Comparison of ENCODE assay signal across 20 mouse cellular contexts in the genomic region with DNA sequence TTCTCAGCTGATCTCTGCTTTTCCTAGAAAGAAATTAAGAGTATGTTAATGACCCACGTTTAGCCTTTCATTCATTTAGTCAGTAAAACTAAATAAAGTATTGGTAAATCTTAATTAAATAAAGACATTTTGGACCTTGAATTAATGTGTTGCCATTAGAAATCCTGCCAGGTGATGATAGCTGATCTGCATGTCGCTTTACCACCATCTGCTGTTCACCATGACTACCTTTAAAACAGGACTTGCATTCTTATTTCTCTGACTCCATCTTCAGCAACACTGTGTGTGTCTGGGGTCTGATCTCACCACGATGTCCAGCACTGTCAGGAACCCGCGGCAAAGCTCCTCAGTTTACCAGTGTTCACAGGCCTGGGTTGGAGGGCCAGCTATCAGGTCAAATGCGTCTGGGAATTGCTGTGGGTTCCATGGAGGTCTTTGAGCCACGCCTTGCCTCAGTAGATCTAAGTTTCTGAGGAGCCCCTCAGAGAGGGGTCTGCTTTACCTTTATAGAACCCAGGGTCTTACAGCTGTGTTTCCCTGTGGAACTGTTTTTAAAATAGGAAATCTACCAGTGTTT. TPM values are rescaled to one million over a fixed set of nuclear protein-coding genes. Genes with fewer than 3 reads are reported as not detected.
DNase-seq lines count a peak whose midpoint lies in the region; TF ChIP-seq lines count a peak whose summit lies in the region.
"Had no signal": no experiment of that assay in that cellular context is flagged by ENCODE, and none has a peak within 500 bp of the region (broad histone marks: within the 10 kb centered on the region; RNA-seq: fewer than 3 reads in every experiment).

No protein-coding gene starts in this region.

- no peak for TF ChIP-seq POLR2A in CH12.LX (IDR thresholded peaks at IDR 0.05; ENCODE audit: low read depth, low read length)
- no peak for TF ChIP-seq POLR2A in brain, embryonic 14.5 days (IDR thresholded peaks at IDR 0.05; ENCODE audit: borderline replicate concordance, extremely low read depth, insufficient read depth, insufficient read length, poor library complexity, severe bottlenecking)

- DNase-seq in heart, adult 11 months: peak; percentile 84
- DNase-seq in heart, adult 18-20 months: no peak
- DNase-seq in left cerebral cortex, adult 2 months (ENCODE audit: extremely low spot score in 1 of 2, low spot score in 2 of 2): no peak
- DNase-seq in left cerebral cortex, adult 18-20 months (ENCODE audit: low spot score in 2 of 2): no peak
- DNase-seq in CH12.LX (ENCODE audit: extremely low read depth): no peak
- DNase-seq in brain, embryonic 14.5 days (ENCODE audit: low read depth): peak; percentile 80
- DNase-seq in ovary, postnatal 36 days (ENCODE audit: low spot score): no peak
- DNase-seq: cerebellum, postnatal 36 days; gastrocnemius, postnatal 14 days; heart, postnatal 4 days had no signal

- dilution Hi-C loops in CH12.LX (cut with MboI; ENCODE audit: extremely low pct_ligation_motif_present, extremely low pct_unique_long_range_greater_than_20kb, low sequenced_read_pairs): no loop called here

- TF ChIP-seq CTCF in left cerebral cortex, adult 2 months (IDR thresholded peaks at IDR 0.05): peak; percentile 59
- TF ChIP-seq CTCF in CH12.LX (conservative IDR thresholded peaks at IDR 0.05 in 1 of 2, IDR thresholded peaks at IDR 0.05 in 1 of 2; ENCODE audit: low read depth in 2 of 2, low read length in 2 of 2): peak in 1 of 2 experiments; percentile 66; a peak in 2 of 4 replicates
- TF ChIP-seq CTCF in brain, embryonic 14.5 days (IDR thresholded peaks at IDR 0.05; ENCODE audit: borderline replicate concordance, extremely low read depth, insufficient read depth, insufficient read length): peak; percentile 54; the same call in 1 of the 2 replicates

- H3K4me3 ChIP-seq in left cerebral cortex, adult 2 months: no peak overlapping the region
- H3K4me3 ChIP-seq in CH12.LX (replicated peaks in 1 of 3; ENCODE audit: low read depth in 2 of 3, low read length in 2 of 3, poor library complexity in 1 of 3): no peak overlapping the region
- H3K4me3 ChIP-seq: embryonic facial prominence, embryonic 10.5 days; erythroblast, embryonic 14.5 days; heart, embryonic 13.5 days; kidney, embryonic 15.5 days; limb, embryonic 13.5 days; liver, embryonic 15.5 days; stomach, embryonic 15.5 days had no signal

- intact Hi-C loops in left cerebral cortex, adult 2 months (cut with DNase I): loop anchor here (5.0 to 10.0 kb wide), 3 partner anchors 70 to 810 kb away; no protein-coding TSS in a partner anchor

- in situ Hi-C loops in CH12.LX (cut with MboI; ENCODE audit: low pct_ligation_motif_present, low pct_unique_long_range_greater_than_20kb, low sequenced_read_pairs): loop anchor here (25.0 kb wide), 2 partner anchors 240 to 315 kb away; a partner anchor contains a TSS

- no peak for TF ChIP-seq EP300 in CH12.LX (IDR thresholded peaks at IDR 0.05; ENCODE audit: low read length)

- H3K9me3 ChIP-seq in CH12.LX (replicated peaks; ENCODE audit: low read length): no peaks in the 10 kb centered on the region
- H3K9me3 ChIP-seq: embryonic facial prominence, embryonic 10.5 days; heart, embryonic 13.5 days; kidney, embryonic 15.5 days; limb, embryonic 13.5 days; liver, embryonic 15.5 days; stomach, embryonic 15.5 days had no signal

- no peak overlapping the region for H3K9ac ChIP-seq in CH12.LX (ENCODE audit: insufficient read depth, low read depth)
- H3K9ac ChIP-seq: heart, embryonic 13.5 days; kidney, embryonic 15.5 days; limb, embryonic 13.5 days; liver, embryonic 15.5 days; stomach, embryonic 15.5 days had no signal

- no peaks in the 10 kb centered on the region for H3K79me2 ChIP-seq in CH12.LX (replicated peaks; ENCODE audit: control insufficient read depth, extremely low read depth, insufficient read depth, poor library complexity, severe bottlenecking)

- H3K4me1 ChIP-seq in CH12.LX (ENCODE audit: control insufficient read depth in 1 of 2, insufficient read depth in 2 of 2): peaks cover 0 to 2% of the 10 kb centered on the region in 2 experiments; a peak in 1 of 4 replicates
- H3K4me1 ChIP-seq: embryonic facial prominence, embryonic 10.5 days; heart, embryonic 13.5 days; kidney, embryonic 15.5 days; limb, embryonic 13.5 days; liver, embryonic 15.5 days; stomach, embryonic 15.5 days had no signal

- no peaks in the 10 kb centered on the region for H3K36me3 ChIP-seq in CH12.LX (replicated peaks in 1 of 2; ENCODE audit: control insufficient read depth in 1 of 2, insufficient read depth in 1 of 2, low read length in 1 of 2)
- H3K36me3 ChIP-seq: embryonic facial prominence, embryonic 10.5 days; heart, embryonic 13.5 days; kidney, embryonic 15.5 days; limb, embryonic 13.5 days; liver, embryonic 15.5 days; stomach, embryonic 15.5 days had no signal

- H3K4me2 ChIP-seq in CH12.LX (ENCODE audit: insufficient read depth, low read depth, poor library complexity, severe bottlenecking): no peak overlapping the region
- H3K4me2 ChIP-seq: heart, embryonic 13.5 days; kidney, embryonic 15.5 days; limb, embryonic 13.5 days; liver, embryonic 15.5 days; stomach, embryonic 15.5 days had no signal

- TF ChIP-seq RAD21 in CH12.LX (IDR thresholded peaks at IDR 0.05; ENCODE audit: low read depth, low read length): peak; percentile 80

- H3K27me3 ChIP-seq in CH12.LX (replicated peaks): no peaks in the 10 kb centered on the region
- H3K27me3 ChIP-seq: heart, embryonic 13.5 days; kidney, embryonic 15.5 days; limb, embryonic 13.5 days; liver, embryonic 15.5 days; stomach, embryonic 15.5 days had no signal

- H3K27ac ChIP-seq in left cerebral cortex, adult 2 months: no peak overlapping the region
- no peak overlapping the region for H3K27ac ChIP-seq in CH12.LX (ENCODE audit: insufficient read depth, low read depth)
- H3K27ac ChIP-seq: embryonic facial prominence, embryonic 10.5 days; heart, embryonic 13.5 days; kidney, embryonic 15.5 days; limb, embryonic 13.5 days; liver, embryonic 15.5 days; stomach, embryonic 15.5 days had no signal

TF ChIP-seq in CH12.LX, 34 proteins besides CTCF, POLR2A, EP300 and RAD21:
- TF ChIP-seq SMC3 (IDR thresholded peaks at IDR 0.05; ENCODE audit: low read depth, low read length): peak; percentile 67
- TF ChIP-seq NRF1 (IDR thresholded peaks at IDR 0.05; ENCODE audit: low read depth, low read length): no peak

RNA-seq across cellular contexts. Expression of a gene that starts 18.1 kb away (rescaled TPM):
- total RNA-seq in heart, adult 18-20 months (2021): 1 to 10 TPM; 7.2 to 7.4 TPM
- total RNA-seq in left cerebral cortex, adult 2 months (2021): 10 to 100 TPM; 11.8 to 12.9 TPM
- 10 to 100 TPM in 1 of 2 experiments, 1 to 10 TPM in 1; 8.4 to 10.4 TPM for total RNA-seq in left cerebral cortex, adult 18-20 months (2021)
- total RNA-seq in CH12.LX (2012; rRNA removed) (8.9 and 10.2 TPM in 2 replicates), CH12.LX (2014; rRNA removed) (13.4 and 13.8 TPM in 2 replicates)
- polyA plus RNA-seq in CH12.LX (2012; ENCODE audit: insufficient read length, low read depth): 12.4 and 13.9 TPM in 2 replicates
- polyA plus RNA-seq in brain, embryonic 14.5 days (2012; rRNA removed): 8.8 and 9.8 TPM in 2 replicates

RNA-seq across cellular contexts. Expression of a gene that starts 18.3 kb away (rescaled TPM):
- total RNA-seq in heart, adult 18-20 months (2021): not detected
- 1 to 10 TPM; 1.0 to 1.6 TPM for total RNA-seq in left cerebral cortex, adult 2 months (2021)
- total RNA-seq in left cerebral cortex, adult 18-20 months (2021): 1 to 10 TPM; 1.5 to 1.7 TPM
- 0.13 and 0.17 TPM in 2 replicates for total RNA-seq in CH12.LX (2012; rRNA removed)
- 0.32 TPM in 1 of 2 replicates, not detected in the other for total RNA-seq in CH12.LX (2014; rRNA removed)
- polyA plus RNA-seq in CH12.LX (2012; ENCODE audit: insufficient read length, low read depth): 0.29 TPM in 1 of 2 replicates, not detected in the other
- polyA plus RNA-seq in brain, embryonic 14.5 days (2012; rRNA removed): 1.1 and 1.8 TPM in 2 replicates
- total RNA-seq: heart, postnatal 4 days; megakaryocyte progenitor cell, adult 5-6 weeks; monocyte, adult 5-6 weeks had no signal
- polyA plus RNA-seq: erythroblast, embryonic 14.5 days; inflammation-experienced regulatory T-cells, adult 6 months had no signal

Comparison
In these comparisons a context has a peak if more than half of its experiments do, and no peak if none do; other contexts are left out.
1. DNase-seq: peak in heart, adult 11 months (single experiment) and brain, embryonic 14.5 days (single experiment); none in heart, adult 18-20 months (0 of 2), left cerebral cortex, adult 2 months (0 of 2), left cerebral cortex, adult 18-20 months (0 of 2), CH12.LX (single experiment) and ovary, postnatal 36 days (single experiment).